ENCODE assay signal across 8 mouse cellular contexts in the genomic region with DNA sequence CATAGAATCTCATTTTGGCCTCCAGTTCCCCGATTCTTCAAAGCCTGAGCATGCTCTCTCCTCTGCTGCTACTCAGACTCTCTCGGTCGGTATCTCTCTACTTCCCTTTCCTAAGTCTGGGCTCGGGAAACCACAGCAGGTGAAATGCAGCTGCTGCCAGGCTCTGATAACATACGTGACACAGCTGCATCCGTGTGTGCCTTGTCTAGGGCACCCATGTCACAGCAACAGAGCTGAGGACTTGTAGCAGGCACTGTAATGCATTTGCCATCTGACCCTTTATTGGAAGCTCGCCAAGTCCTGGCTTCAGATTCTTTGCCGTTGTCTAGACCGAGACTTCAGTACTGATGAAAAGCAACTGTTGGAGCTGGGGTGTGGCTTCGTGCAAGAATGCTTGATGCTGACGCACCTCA. TPM values are rescaled to one million over a fixed set of nuclear protein-coding genes. Genes with fewer than 3 reads are reported as not detected.
DNase-seq lines count a peak whose midpoint lies in the region; ATAC-seq lines count a peak whose summit lies in the region.

No protein-coding gene starts in this region.

- no peak overlapping the region for H3K27ac ChIP-seq in intestine, embryonic 15.5 days
- no peak overlapping the region for H3K27ac ChIP-seq in stomach, embryonic 14.5 days (ENCODE audit: low read length)

- 0 out of 2 replicates have a peak, but pooled peaks cover 4% of the 10 kb centered on the region for H3K36me3 ChIP-seq in intestine, embryonic 15.5 days
- peaks cover 2% of the 10 kb centered on the region; the same call in 1 of the 2 replicates for H3K36me3 ChIP-seq in stomach, embryonic 14.5 days (ENCODE audit: control insufficient read depth, insufficient read depth, low read length)

- H3K4me1 ChIP-seq in intestine, embryonic 15.5 days (replicated peaks), result peaks cover 7% of the 10 kb centered on the region; the same call in 1 of the 2 replicates
- no peaks in the 10 kb centered on the region for H3K4me1 ChIP-seq in stomach, embryonic 14.5 days (ENCODE audit: control insufficient read depth, insufficient read depth, low read length)

- 36% methylated on average over 11 of the region's 11 CpGs for WGBS in intestine, embryonic 15.5 days
- WGBS in stomach, embryonic 14.5 days, result 18% methylated on average over 11 of the region's 11 CpGs

- H3K4me3 ChIP-seq in intestine, embryonic 15.5 days (replicated peaks), result no peak overlapping the region
- no peak overlapping the region for H3K4me3 ChIP-seq in stomach, embryonic 14.5 days (ENCODE audit: low read depth, low read length)

- peak; percentile 81 for ATAC-seq in intestine, embryonic 15.5 days
- ATAC-seq in stomach, embryonic 14.5 days (ENCODE audit: insufficient number of reproducible peaks, insufficient read depth, low FRiP score, low read depth), result peak; percentile 73; the same call in 1 of the 2 replicates

- no peaks in the 10 kb centered on the region for H3K27me3 ChIP-seq in intestine, embryonic 15.5 days (replicated peaks)
- H3K27me3 ChIP-seq in stomach, embryonic 14.5 days (ENCODE audit: control insufficient read depth, insufficient read depth, low read length), result no peaks in the 10 kb centered on the region

- no peaks in the 10 kb centered on the region for H3K9me3 ChIP-seq in intestine, embryonic 15.5 days
- no peaks in the 10 kb centered on the region for H3K9me3 ChIP-seq in stomach, embryonic 14.5 days (ENCODE audit: control insufficient read depth, low read depth, low read length)

- H3K4me2 ChIP-seq in intestine, embryonic 15.5 days (replicated peaks), result no peak overlapping the region
- H3K4me2 ChIP-seq in stomach, embryonic 14.5 days (replicated peaks; ENCODE audit: low read depth, low read length), result no peak overlapping the region

- peak; percentile 49 for DNase-seq in gastrocnemius, postnatal 10 days
- DNase-seq in gastrocnemius, postnatal 25 days, result no peak
- DNase-seq in MN1 (ENCODE audit: low spot score), result peak; percentile 68
- DNase-seq in forelimb bud, embryonic 11.5 days (ENCODE audit: low read depth, low spot score), result peak; percentile 67
- peak; percentile 48 for DNase-seq in lung, postnatal 14 days
- DNase-seq in adrenal gland, postnatal 4 days (ENCODE audit: low spot score in 2 of 2), result no peak

- H3K9ac ChIP-seq in intestine, embryonic 15.5 days, result no peak overlapping the region
- H3K9ac ChIP-seq in stomach, embryonic 14.5 days (replicated peaks; ENCODE audit: low read depth, low read length), result no peak overlapping the region

RNA-seq across cellular contexts. Expression of a gene that starts 29.5 kb away (rescaled TPM):
- 10 to 100 TPM; 51.0 to 51.3 TPM for total RNA-seq in gastrocnemius, postnatal 10 days (2021)
- total RNA-seq in gastrocnemius, postnatal 25 days (2021), result 10 to 100 TPM; 48.5 to 50.2 TPM
- polyA plus RNA-seq in intestine, embryonic 15.5 days (2015; fragmentation: Nextera tagmentation; extraction: Ambion mirVana), result 132 and 135 TPM in 2 replicates
- 91.7 and 96.1 TPM in 2 replicates for polyA plus RNA-seq in stomach, embryonic 14.5 days (2014; fragmentation: Nextera tagmentation; extraction: Ambion mirVana)
- 10 to 100 TPM; 62.7 to 68.3 TPM for total RNA-seq in adrenal gland, postnatal 4 days (2021)

Comparison
In these comparisons a context has a peak if more than half of its experiments do, and no peak if none do; other contexts are left out.
1. DNase-seq: peak in gastrocnemius, postnatal 10 days (single experiment), MN1 (single experiment), forelimb bud, embryonic 11.5 days (single experiment) and lung, postnatal 14 days (single experiment); none in gastrocnemius, postnatal 25 days (single experiment) and adrenal gland, postnatal 4 days (0 of 2).